Mouse (Mus musculus) thymus, adult 18-20 months (tissue): Measurements from ENCODE around the gene Tgfa.
A peak's percentile ranks its signal among the peaks of the same experiment; 100 is the strongest.

Experiments used
- DNase-seq, 2 experiments: peaks; one replicate each; pipeline ENCODE4 v3.0.0; 2022; ENCODE audit warnings: mixed read lengths in 2 of 2

The Tgfa gene

GRCm38 (mm10) chr6:86194941-86195932 lies at the start of gene Tgfa:
Tgfa (plus strand) TSS chr6:86195223.
- DNase-seq: peak in 1 of 2 experiments; percentile 5

- no peak for DNase-seq
Observed at GRCm38 (mm10) chr6:86148518-86148917, 46.5 kb upstream of the Tgfa start.

- DNase-seq: no peak
Observed at GRCm38 (mm10) chr6:86149001-86149400, 46.0 kb upstream of the Tgfa start.

GRCm38 (mm10) chr6:86152676-86153075 lies 42.3 kb upstream of the Tgfa start:
- DNase-seq: no peak

GRCm38 (mm10) chr6:86153436-86153990 lies 41.5 kb upstream of the Tgfa start:
- no peak for DNase-seq

GRCm38 (mm10) chr6:86154006-86154405 lies 41.0 kb upstream of the Tgfa start:
- DNase-seq: no peak

- DNase-seq: no peak
Observed at GRCm38 (mm10) chr6:86154481-86154880, 40.5 kb upstream of the Tgfa start.

- no peak for DNase-seq
Observed at GRCm38 (mm10) chr6:86157253-86158234, 37.5 kb upstream of the Tgfa start.

GRCm38 (mm10) chr6:86160878-86161277 lies 34.1 kb upstream of the Tgfa start:
- no peak for DNase-seq

GRCm38 (mm10) chr6:86161586-86161985 lies 33.4 kb upstream of the Tgfa start:
- DNase-seq: no peak

GRCm38 (mm10) chr6:86164028-86164427 lies 31.0 kb upstream of the Tgfa start:
- DNase-seq: no peak

GRCm38 (mm10) chr6:86166426-86166825 lies 28.6 kb upstream of the Tgfa start:
- no peak for DNase-seq

- DNase-seq: no peak
Observed at GRCm38 (mm10) chr6:86167851-86168250, 27.2 kb upstream of the Tgfa start.

- DNase-seq: no peak
Observed at GRCm38 (mm10) chr6:86169166-86169565, 25.9 kb upstream of the Tgfa start.

GRCm38 (mm10) chr6:86176236-86176635 lies 18.8 kb upstream of the Tgfa start:
- DNase-seq: no peak

- no peak for DNase-seq
Observed at GRCm38 (mm10) chr6:86176721-86177120, 18.3 kb upstream of the Tgfa start.

GRCm38 (mm10) chr6:86177331-86177982 lies 17.6 kb upstream of the Tgfa start:
- no peak for DNase-seq

- no peak for DNase-seq
Observed at GRCm38 (mm10) chr6:86180617-86181016, 14.4 kb upstream of the Tgfa start.

GRCm38 (mm10) chr6:86182016-86182415 lies 13.0 kb upstream of the Tgfa start:
- no peak for DNase-seq

- no peak for DNase-seq
Observed at GRCm38 (mm10) chr6:86182626-86183025, 12.4 kb upstream of the Tgfa start.

- DNase-seq: no peak
Observed at GRCm38 (mm10) chr6:86186106-86186955, 8.7 kb upstream of the Tgfa start.
